Mouse (Mus musculus): ENCODE data around the gene Ptprcap. TPM values are rescaled to one million over a fixed set of nuclear protein-coding genes. Genes with fewer than 3 reads are reported as not detected.

Ptprcap gene
- polyA plus RNA-seq, 1 experiment from 2014 or later, result 0.24 TPM

DNA sequence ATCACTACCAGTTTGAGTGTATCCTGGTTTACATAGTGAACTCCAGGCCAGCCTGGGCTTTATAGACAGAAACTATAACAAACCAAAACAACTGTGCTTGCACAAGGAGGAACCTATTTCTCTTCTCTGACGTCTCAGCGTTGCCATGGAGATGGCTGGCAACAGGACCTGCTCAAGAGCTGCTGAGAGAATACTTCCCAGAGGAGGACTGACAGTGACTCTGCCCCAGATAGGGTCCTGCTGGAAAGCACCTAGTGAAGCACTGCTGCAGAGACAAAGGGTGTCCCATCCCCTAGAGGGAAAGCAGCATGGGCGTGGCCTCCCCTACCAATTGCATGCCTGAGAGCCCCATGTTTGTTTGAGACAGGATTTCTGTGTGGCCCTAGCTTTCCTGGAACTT, 28.5 kb downstream of the Ptprcap start:
- no peak; the same call in 1 of the 2 replicates for ATAC-seq
- 35% methylated on average over 3 of the region's 3 CpGs for WGBS
- no peak overlapping the region for H3K27ac ChIP-seq (ENCODE audit: low read depth, low read length)

DNA sequence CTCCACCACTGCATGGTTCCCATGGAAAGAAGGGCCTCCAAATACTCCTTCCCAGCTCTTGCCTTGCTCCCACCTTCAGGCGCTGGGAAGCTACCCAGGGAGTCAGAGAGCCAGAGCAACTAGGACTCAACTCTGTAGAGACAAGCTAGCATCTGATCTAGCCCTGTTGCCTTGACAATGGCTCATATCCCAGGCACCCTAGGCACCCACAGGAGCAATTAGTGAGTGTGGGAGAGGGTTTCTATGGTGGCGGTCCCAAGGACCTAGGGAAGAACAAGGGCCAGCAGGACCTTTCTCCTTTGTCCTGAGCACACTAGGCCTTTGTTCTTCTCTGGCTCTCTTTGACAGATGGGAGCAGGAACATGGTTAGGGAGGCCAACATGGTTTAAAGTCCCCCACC, 30.3 kb downstream of the Ptprcap start:
- H3K36me3 ChIP-seq (ENCODE audit: control insufficient read depth, insufficient read depth, low read length), result no peaks in the 10 kb centered on the region
- H3K4me1 ChIP-seq (ENCODE audit: control insufficient read depth, insufficient read depth, low read length), result no peaks in the 10 kb centered on the region
- H3K9me3 ChIP-seq (replicated peaks; ENCODE audit: control insufficient read depth, low read length), result no peaks in the 10 kb centered on the region
- no peak overlapping the region for H3K9ac ChIP-seq (ENCODE audit: low read length)
- no peak overlapping the region for H3K4me3 ChIP-seq (ENCODE audit: low read depth, low read length)
- no peak overlapping the region for H3K27ac ChIP-seq (ENCODE audit: low read depth, low read length)
- WGBS, result 65% methylated on average over 2 of the region's 2 CpGs
- DNase-seq (ENCODE audit: low spot score) (no peak), ATAC-seq (no peak)
- no peaks in the 10 kb centered on the region for H3K27me3 ChIP-seq (replicated peaks; ENCODE audit: control insufficient read depth, insufficient read depth, low read length)
- H3K4me2 ChIP-seq (ENCODE audit: low read length), result no peak overlapping the region

More for the DNA sequence above, 28.5 kb downstream of the Ptprcap start:
- no peak overlapping the region for H3K4me3 ChIP-seq (ENCODE audit: low read depth, low read length)
- no peaks in the 10 kb centered on the region for H3K9me3 ChIP-seq (replicated peaks; ENCODE audit: control insufficient read depth, low read length)
- H3K36me3 ChIP-seq (ENCODE audit: control insufficient read depth, insufficient read depth, low read length), result no peaks in the 10 kb centered on the region
- no peak overlapping the region for H3K4me2 ChIP-seq (ENCODE audit: low read length)
- H3K9ac ChIP-seq (ENCODE audit: low read length), result no peak overlapping the region
- DNase-seq (ENCODE audit: low spot score), result peak; percentile 75
- no peaks in the 10 kb centered on the region for H3K4me1 ChIP-seq (ENCODE audit: control insufficient read depth, insufficient read depth, low read length)
- H3K27me3 ChIP-seq (replicated peaks; ENCODE audit: control insufficient read depth, insufficient read depth, low read length), result no peaks in the 10 kb centered on the region

DNA sequence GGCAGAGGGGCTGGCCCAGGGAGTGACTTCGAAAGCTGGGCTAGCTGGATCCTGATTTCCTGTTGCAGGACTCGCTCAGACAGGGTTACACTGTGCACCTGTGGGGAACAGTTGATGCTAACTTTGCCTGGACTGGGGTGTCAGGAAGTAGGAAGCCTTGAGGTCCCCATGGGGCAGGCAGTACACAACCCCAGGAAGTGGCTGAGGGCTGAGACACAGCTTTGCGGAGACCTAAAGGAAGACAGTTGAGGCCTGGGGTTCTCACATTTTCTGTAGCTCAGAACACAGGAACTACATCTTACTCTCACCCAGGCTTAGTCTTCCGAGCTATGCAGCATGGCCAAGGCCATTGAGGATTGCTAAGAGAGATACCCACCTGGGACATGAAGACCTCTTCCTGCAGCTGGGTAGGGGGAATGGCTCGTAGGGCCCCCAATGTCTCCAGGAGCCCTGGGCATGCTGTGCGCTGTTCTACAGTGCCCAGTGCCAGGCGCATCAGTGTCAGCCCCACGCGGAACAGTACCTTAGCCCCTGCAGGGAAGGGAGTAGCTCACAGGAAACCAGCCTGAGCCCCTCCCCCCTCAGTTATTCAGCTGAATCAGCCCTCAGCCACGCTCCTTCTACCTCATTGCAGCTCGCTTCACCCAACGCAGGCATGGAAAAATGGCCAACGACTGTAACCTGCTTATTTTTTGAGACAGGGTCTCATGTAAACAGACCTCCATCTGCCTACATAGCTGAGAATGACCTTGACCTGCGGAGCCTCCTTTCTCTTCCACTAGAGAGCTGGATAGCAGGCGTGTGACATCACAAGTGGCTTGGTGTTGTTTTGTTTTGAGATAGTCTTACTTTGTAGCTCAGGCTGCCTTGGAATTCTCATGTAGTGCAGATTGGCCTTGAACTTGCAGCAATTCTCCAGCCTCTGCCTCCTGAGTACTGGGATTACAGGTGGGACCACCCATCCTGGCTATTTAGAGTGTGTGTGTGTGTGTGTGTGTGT, 31.9 kb downstream of the Ptprcap start:
- DNase-seq (ENCODE audit: low spot score) (no peak), ATAC-seq (no peak)
- Histone ChIP-seq H3K27me3 (replicated peaks; ENCODE audit: control insufficient read depth, insufficient read depth, low read length) (no peaks in the 10 kb centered on the region), H3K9me3 (replicated peaks; ENCODE audit: control insufficient read depth, low read length) (no peaks in the 10 kb centered on the region), H3K4me2 (ENCODE audit: low read length) (no peak overlapping the region), H3K9ac (ENCODE audit: low read length) (no peak overlapping the region), H3K36me3 (ENCODE audit: control insufficient read depth, insufficient read depth, low read length) (no peaks in the 10 kb centered on the region), H3K27ac (ENCODE audit: low read depth, low read length) (no peak overlapping the region), H3K4me3 (ENCODE audit: low read depth, low read length) (no peak overlapping the region), H3K4me1 (ENCODE audit: control insufficient read depth, insufficient read depth, low read length) (no peaks in the 10 kb centered on the region)
- WGBS, result 65% methylated on average over 15 of the region's 15 CpGs

DNA sequence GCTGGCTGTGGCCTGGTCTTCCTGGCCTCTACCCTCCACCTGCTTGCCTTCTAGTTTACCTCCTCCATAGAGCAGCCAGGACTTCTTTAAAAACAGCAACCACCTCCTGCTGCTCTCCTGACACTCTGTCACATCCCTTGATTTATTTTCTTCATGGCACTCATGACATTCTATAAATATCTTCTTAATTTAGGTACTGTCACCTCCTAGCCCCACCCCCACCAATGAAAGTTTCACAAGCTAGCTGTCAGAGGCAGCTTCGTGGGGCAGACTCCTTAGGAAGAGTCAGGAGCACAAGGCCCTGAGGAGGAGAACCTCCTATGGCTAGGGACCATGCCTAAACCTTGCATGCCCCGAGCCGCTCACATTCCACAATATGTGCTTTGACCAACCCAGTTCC, 33.9 kb downstream of the Ptprcap start:
- Histone ChIP-seq H3K9ac (ENCODE audit: low read length) (no peak overlapping the region), H3K9me3 (replicated peaks; ENCODE audit: control insufficient read depth, low read length) (no peaks in the 10 kb centered on the region), H3K4me2 (ENCODE audit: low read length) (no peak overlapping the region), H3K27ac (ENCODE audit: low read depth, low read length) (no peak overlapping the region), H3K36me3 (ENCODE audit: control insufficient read depth, insufficient read depth, low read length) (no peaks in the 10 kb centered on the region), H3K27me3 (replicated peaks; ENCODE audit: control insufficient read depth, insufficient read depth, low read length) (no peaks in the 10 kb centered on the region), H3K4me1 (ENCODE audit: control insufficient read depth, insufficient read depth, low read length) (no peaks in the 10 kb centered on the region), H3K4me3 (ENCODE audit: low read depth, low read length) (no peak overlapping the region)
- DNase-seq (ENCODE audit: low spot score) (no peak), ATAC-seq (no peak)
- WGBS, result 77% methylated on average over 3 of the region's 3 CpGs

DNA sequence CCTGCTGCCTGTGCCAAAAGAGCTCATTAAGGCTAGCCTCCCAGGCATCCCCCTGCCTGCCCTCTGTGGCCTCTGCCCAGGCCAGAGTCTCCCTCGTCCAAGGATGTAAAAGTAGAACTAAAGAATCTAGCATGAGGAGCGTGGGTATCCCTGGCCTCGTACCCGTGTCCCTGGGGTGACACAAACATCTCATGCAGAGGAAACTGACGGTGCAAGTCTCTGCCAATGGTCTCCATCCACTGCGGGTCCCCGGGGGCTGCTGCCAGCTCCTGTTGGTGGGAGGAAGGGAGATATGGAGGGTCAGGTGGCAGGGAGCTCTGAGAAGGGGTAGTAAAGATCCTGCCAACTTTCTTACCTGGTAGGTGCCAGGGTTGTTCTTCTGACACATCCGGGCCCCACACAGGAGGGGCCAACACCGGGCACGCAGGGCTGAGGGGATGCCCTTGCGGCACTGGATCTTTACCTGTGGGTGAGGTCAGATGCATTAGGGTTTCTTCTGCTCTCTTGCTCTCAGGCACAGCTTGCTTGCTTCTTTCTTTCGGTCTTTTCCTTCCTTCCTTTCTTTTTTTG, 35.7 kb downstream of the Ptprcap start:
- no peak overlapping the region for H3K9ac ChIP-seq (ENCODE audit: low read length)
- H3K4me2 ChIP-seq (ENCODE audit: low read length), result no peak overlapping the region
- H3K4me3 ChIP-seq (ENCODE audit: low read depth, low read length), result no peak overlapping the region
- H3K36me3 ChIP-seq (ENCODE audit: control insufficient read depth, insufficient read depth, low read length), result peaks cover 11% of the 10 kb centered on the region
- ATAC-seq, result no peak
- peaks cover 8% of the 10 kb centered on the region for H3K4me1 ChIP-seq (ENCODE audit: control insufficient read depth, insufficient read depth, low read length)
- no peak overlapping the region for H3K27ac ChIP-seq (ENCODE audit: low read depth, low read length)
- WGBS, result 86% methylated on average over 12 of the region's 12 CpGs
- no peaks in the 10 kb centered on the region for H3K27me3 ChIP-seq (replicated peaks; ENCODE audit: control insufficient read depth, insufficient read depth, low read length)
- DNase-seq (ENCODE audit: low spot score), result no peak
- no peaks in the 10 kb centered on the region for H3K9me3 ChIP-seq (replicated peaks; ENCODE audit: control insufficient read depth, low read length)

DNA sequence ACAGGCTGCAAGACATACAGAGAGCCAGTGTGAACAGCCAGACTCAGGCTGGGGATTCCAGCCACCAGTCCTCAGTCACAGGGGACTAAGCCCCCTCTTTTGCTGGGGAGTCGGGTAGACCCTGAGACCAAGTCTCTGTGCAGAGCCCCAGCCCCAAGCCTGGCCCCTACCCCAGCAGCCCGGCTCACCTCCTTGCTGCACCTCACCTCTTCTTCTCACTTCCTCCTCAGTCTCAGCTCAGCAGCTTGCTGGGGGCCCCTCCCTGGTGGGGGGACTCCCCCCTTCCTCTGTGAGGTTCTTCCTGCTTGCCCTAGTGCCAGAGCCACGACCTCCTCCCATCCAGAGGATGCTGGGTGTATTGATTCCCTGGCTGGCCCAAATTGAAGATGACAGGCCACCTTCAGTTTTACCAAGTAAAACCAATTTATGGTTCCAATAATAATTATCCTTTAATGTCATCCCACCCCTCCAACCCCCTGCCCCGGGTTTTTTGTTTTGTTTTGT, 37.5 kb downstream of the Ptprcap start, which contains the start of gene Tbc1d10c:
TSS of gene Tbc1d10c (minus strand) at position 454 of the 504 bp plus-strand sequence.
- Histone ChIP-seq H3K9me3 (replicated peaks; ENCODE audit: control insufficient read depth, low read length) (no peaks in the 10 kb centered on the region), H3K36me3 (ENCODE audit: control insufficient read depth, insufficient read depth, low read length) (peaks cover 29% of the 10 kb centered on the region), H3K4me2 (ENCODE audit: low read length) (peak within 1 kb of the TSS; percentile 92), H3K27ac (ENCODE audit: low read depth, low read length) (peak within 1 kb of the TSS; percentile 86), H3K4me3 (ENCODE audit: low read depth, low read length) (peak within 1 kb of the TSS; percentile 99), H3K4me1 (ENCODE audit: control insufficient read depth, insufficient read depth, low read length) (peaks cover 8% of the 10 kb centered on the region), H3K9ac (ENCODE audit: low read length) (peak within 1 kb of the TSS; percentile 93), H3K27me3 (replicated peaks; ENCODE audit: control insufficient read depth, insufficient read depth, low read length) (no peaks in the 10 kb centered on the region)
- ATAC-seq (no peak), DNase-seq (ENCODE audit: low spot score) (no peak)
- 71% methylated on average over 4 of the region's 4 CpGs for WGBS

DNA sequence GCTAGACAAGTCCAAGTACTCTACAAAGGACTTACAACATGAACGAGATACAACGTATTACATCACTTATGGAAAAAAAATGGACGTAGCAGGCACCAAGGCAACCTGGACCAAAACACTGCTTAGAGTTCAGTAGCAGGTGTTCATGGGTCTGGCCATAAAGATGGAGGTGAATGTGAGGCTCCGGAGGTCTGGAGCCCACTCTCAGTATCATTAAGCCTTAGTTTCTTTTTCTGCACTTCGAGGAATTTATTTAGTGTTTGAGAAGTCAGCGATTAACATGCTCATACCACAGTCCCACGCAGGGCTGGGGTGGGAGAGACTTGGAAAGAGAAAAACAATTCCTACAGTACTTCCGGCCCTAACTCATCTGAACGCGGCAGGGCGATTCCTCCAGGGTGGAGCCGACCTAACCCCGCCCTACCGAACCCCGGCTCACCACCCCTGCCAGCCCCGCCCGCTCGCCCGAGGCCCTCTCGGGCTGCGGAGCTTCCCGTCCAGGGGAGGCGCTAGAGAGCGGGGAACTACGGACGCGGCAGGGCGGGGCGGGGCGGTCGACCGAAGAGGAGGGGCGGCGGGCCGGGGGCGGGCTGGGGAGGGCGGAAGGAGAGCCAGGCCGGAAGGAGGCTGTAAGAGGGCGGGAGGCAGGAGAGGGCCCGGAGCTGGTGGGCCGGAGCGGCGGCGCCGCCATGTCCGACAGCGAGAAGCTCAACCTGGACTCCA, 38.3 kb downstream of the Ptprcap start, which contains the start of gene Ppp1ca:
TSS of gene Ppp1ca (plus strand) at position 538 of the 723 bp plus-strand sequence.
- Histone ChIP-seq H3K4me1 (ENCODE audit: control insufficient read depth, insufficient read depth, low read length) (peaks cover 8% of the 10 kb centered on the region), H3K4me2 (ENCODE audit: low read length) (peak within 1 kb of the TSS; percentile 92), H3K4me3 (ENCODE audit: low read depth, low read length) (peak within 1 kb of the TSS; percentile 99), H3K9ac (ENCODE audit: low read length) (peak within 1 kb of the TSS; percentile 93), H3K27me3 (replicated peaks; ENCODE audit: control insufficient read depth, insufficient read depth, low read length) (no peaks in the 10 kb centered on the region), H3K9me3 (replicated peaks; ENCODE audit: control insufficient read depth, low read length) (no peaks in the 10 kb centered on the region), H3K27ac (ENCODE audit: low read depth, low read length) (peak within 1 kb of the TSS; percentile 86), H3K36me3 (ENCODE audit: control insufficient read depth, insufficient read depth, low read length) (peaks cover 37% of the 10 kb centered on the region)
- 6% methylated on average over 42 of the region's 47 CpGs for WGBS
- peak; percentile 90 for ATAC-seq
- peak; percentile 94 for DNase-seq (ENCODE audit: low spot score)

DNA sequence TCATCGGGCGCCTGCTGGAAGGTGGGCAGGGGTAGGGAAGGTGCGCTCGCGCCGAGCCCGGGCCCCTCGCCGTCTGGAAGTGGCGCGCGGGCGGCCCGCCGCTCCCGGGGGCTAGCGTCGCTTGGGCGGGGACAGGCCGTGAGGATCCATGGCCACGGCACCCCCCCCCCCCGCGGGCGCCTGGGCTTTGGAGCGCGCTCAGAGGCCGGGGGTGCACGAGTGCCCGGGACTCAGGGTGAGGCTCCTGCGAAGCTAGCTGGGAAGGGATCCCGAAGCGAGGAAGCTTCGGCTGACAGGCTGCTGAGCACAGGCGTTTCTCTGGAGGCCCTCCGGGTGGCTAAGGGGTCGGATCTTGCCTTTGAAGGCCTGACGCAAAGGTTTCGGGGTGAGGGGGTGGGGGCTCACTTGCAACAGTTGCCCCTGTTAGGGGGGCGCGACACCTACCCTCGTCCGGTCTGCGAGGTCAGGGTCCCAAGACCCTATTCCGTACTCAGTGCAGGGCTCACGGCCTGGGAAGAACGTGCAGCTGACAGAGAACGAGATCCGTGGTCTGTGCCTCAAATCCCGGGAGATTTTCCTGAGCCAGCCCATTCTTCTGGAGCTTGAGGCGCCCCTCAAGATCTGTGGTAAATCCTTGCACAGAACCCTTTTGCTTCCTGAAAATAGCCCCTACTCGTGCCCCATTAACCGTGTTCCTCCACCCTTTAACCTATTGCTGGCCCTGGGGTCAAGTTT, 39.0 kb downstream of the Ptprcap start:
- no peaks in the 10 kb centered on the region for H3K27me3 ChIP-seq (replicated peaks; ENCODE audit: control insufficient read depth, insufficient read depth, low read length)
- H3K36me3 ChIP-seq (ENCODE audit: control insufficient read depth, insufficient read depth, low read length), result peaks cover 44% of the 10 kb centered on the region
- H3K27ac ChIP-seq (ENCODE audit: low read depth, low read length), result peak overlapping the region; percentile 86
- no peaks in the 10 kb centered on the region for H3K9me3 ChIP-seq (replicated peaks; ENCODE audit: control insufficient read depth, low read length)
- peaks cover 8% of the 10 kb centered on the region for H3K4me1 ChIP-seq (ENCODE audit: control insufficient read depth, insufficient read depth, low read length)
- peak overlapping the region; percentile 93 for H3K9ac ChIP-seq (ENCODE audit: low read length)
- H3K4me3 ChIP-seq (ENCODE audit: low read depth, low read length), result peak overlapping the region; percentile 99
- DNase-seq (ENCODE audit: low spot score) (peak; percentile 48), ATAC-seq (0 out of 2 replicates have a peak, but pooled peaks have one; percentile 6)
- under 1% methylated on average over 44 of the region's 52 CpGs for WGBS
- peak overlapping the region; percentile 92 for H3K4me2 ChIP-seq (ENCODE audit: low read length)
